Mouse (Mus musculus) lung, postnatal 0 days (tissue): ENCODE measurements around the gene Ttc9c. TPM values are rescaled to one million over a fixed set of nuclear protein-coding genes. Genes with fewer than 3 reads are reported as not detected.

Experiments used
- ATAC-seq: fragments of 200-750 bp; cut with Nextera tagmentation; 2 replicates; pipeline ENCODE4 v1.8.0; 2017; ENCODE audit warnings: moderate library complexity
- DNase-seq: peaks from one replicate; pipeline ENCODE4 v3.0.0-alpha.2; 2016; ENCODE audit warnings: low spot score
- H3K27ac ChIP-seq: fragments of 300-500 bp; sonication (generic); 2 replicates; pipeline ENCODE4 v1.5.1; 2014; ENCODE audit warnings: antibody characterized with exemption, mild to moderate bottlenecking, low read length, mixed read lengths
- H3K27me3 ChIP-seq: fragments of 300-500 bp; sonication (generic); replicated peaks from 2 replicates; pipeline ENCODE4 v1.6.1; 2014; ENCODE audit warnings: low read length, mixed read lengths; ENCODE audit not compliant: insufficient read depth
- H3K36me3 ChIP-seq: fragments of 300-500 bp; sonication (generic); 2 replicates; pipeline ENCODE4 v1.6.1; 2014; ENCODE audit warnings: low read length, mixed read lengths; ENCODE audit not compliant: insufficient read depth
- H3K4me1 ChIP-seq: fragments of 300-500 bp; sonication (generic); 2 replicates; pipeline ENCODE4 v1.6.1; 2014; ENCODE audit warnings: antibody characterized with exemption, low read depth, low read length, mixed read lengths; ENCODE audit not compliant: insufficient read depth
- H3K4me2 ChIP-seq: fragments of 300-500 bp; sonication (generic); replicated peaks from 2 replicates; pipeline ENCODE4 v1.6.1; 2014; ENCODE audit warnings: low read depth, mild to moderate bottlenecking, low read length, moderate library complexity, mixed read lengths
- H3K4me3 ChIP-seq: fragments of 300-500 bp; sonication (generic); 2 replicates; pipeline ENCODE4 v1.5.1; 2014; ENCODE audit warnings: low read depth, low read length
- H3K9ac ChIP-seq: fragments of 300-500 bp; sonication (generic); replicated peaks from 2 replicates; pipeline ENCODE4 v1.6.1; 2014; ENCODE audit warnings: low read depth, mild to moderate bottlenecking
- H3K9me3 ChIP-seq: fragments of 300-500 bp; sonication (generic); 2 replicates; pipeline ENCODE4 v1.6.1; 2016; ENCODE audit warnings: low read length, mixed read lengths
- CTCF ChIP-seq: IDR thresholded peaks from 2 replicates; pipeline ENCODE4 v1.5.1; 2016; ENCODE audit warnings: antibody characterized with exemption, mild to moderate bottlenecking
- EP300 ChIP-seq: IDR thresholded peaks from 2 replicates; pipeline ENCODE4 v1.6.1; 2016; ENCODE audit warnings: antibody characterized with exemption, mild to moderate bottlenecking, control low read depth
- WGBS: fragments of 180-500 bp; shearing (Covaris S2); extraction: QIAGEN DNeasy Blood & Tissue Kit; methylation state at CpG from one replicate; pipeline ENCODE4 v1.1.7; 2014; 5-methylcytosine and 5-hydroxymethylcytosine counted together
- polyA plus RNA-seq: library from polyadenylated mRNA; unstranded; fragments of >200 nt; fragmentation: Nextera tagmentation; extraction: Ambion mirVana; gene quantifications from 2 replicates; pipeline ENCODE4 v1.2.1, GENCODE M21; 2015

The Ttc9c gene
- polyA plus RNA-seq, 1 experiment from 2014 or later = 21.4 TPM

DNA sequence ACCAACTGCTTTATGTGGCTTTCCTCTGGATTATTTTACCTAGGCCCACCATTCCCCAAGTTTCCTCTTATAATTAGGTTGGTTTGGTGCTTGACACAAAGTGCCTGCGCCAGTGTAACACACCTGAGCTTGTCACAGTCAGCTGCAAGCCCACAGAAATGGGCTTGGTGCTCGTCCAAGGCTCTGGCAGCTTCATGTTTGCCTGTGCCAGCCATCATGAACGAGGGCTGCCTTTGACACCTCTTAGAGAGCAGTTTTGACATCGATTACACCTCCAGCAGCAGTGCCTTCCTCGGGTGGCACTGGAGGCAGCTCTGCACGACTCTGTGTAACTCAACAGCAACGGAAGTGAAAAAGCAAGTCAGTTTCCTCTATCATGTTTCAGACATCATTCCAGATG lies 29.0 kb downstream of the Ttc9c start:
- no peak overlapping the region for H3K27ac ChIP-seq
- 72% methylated on average over 7 of the region's 7 CpGs for WGBS
- H3K27me3 ChIP-seq = no peaks in the 10 kb centered on the region
- no peaks in the 10 kb centered on the region for H3K4me1 ChIP-seq
- no peaks in the 10 kb centered on the region for H3K9me3 ChIP-seq
- no peak overlapping the region for H3K4me3 ChIP-seq
- peaks cover 12% of the 10 kb centered on the region for H3K36me3 ChIP-seq
- no peak for DNase-seq
- ATAC-seq = no peak
- TF ChIP-seq EP300 (no peak), CTCF (no peak)
- no peak overlapping the region for H3K9ac ChIP-seq
- no peak overlapping the region for H3K4me2 ChIP-seq

DNA sequence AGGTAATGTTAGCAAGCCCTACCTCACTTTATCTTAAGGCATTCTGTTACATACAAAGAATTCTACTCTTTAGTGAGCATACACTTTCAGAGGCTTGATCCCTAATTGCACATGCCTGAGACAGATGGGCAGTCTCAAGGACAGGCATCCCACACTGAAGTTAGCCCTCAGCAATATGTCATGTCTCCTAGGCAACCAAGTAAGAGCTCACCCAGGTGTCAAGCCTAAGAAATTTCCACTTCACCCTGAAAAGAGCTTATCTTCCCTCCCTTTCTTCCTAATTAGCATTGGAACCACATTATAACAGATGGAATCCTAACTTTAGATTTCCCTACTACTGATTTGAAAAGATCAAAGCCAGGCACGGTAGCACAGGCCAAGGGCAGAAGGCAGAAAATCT lies 30.0 kb downstream of the Ttc9c start:
- DNase-seq (no peak), ATAC-seq (no peak)
- 43% methylated on average over 1 of the region's 1 CpGs for WGBS
- Histone ChIP-seq H3K36me3 (peaks cover 6% of the 10 kb centered on the region; the same call in 1 of the 2 replicates), H3K27me3 (no peaks in the 10 kb centered on the region), H3K27ac (no peak overlapping the region), H3K9me3 (no peaks in the 10 kb centered on the region), H3K4me3 (no peak overlapping the region), H3K4me2 (no peak overlapping the region), H3K4me1 (no peaks in the 10 kb centered on the region), H3K9ac (no peak overlapping the region)
- no peak for TF ChIP-seq CTCF
- TF ChIP-seq EP300 = no peak

DNA sequence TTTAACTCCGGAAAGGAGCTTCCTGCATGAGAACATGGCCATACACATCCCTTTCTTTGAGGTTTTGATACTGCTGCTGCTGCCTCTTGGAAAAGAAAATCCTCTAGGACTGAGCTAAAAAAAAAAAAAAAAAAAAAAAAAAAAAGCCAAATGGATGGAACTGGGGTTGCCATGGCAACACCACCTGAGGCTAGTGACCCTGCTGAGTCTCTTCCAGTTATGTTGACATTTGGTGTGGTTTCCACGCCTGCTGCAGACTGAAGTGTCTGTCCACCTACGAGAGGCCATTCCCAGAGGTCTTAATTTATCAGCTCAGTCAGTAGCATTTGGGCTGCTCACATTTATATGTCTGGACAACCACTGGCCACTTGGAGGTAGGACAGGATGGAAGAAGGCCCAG lies 30.6 kb downstream of the Ttc9c start:
- H3K27ac ChIP-seq = no peak overlapping the region
- H3K4me1 ChIP-seq = no peaks in the 10 kb centered on the region
- H3K4me2 ChIP-seq = no peak overlapping the region

DNA sequence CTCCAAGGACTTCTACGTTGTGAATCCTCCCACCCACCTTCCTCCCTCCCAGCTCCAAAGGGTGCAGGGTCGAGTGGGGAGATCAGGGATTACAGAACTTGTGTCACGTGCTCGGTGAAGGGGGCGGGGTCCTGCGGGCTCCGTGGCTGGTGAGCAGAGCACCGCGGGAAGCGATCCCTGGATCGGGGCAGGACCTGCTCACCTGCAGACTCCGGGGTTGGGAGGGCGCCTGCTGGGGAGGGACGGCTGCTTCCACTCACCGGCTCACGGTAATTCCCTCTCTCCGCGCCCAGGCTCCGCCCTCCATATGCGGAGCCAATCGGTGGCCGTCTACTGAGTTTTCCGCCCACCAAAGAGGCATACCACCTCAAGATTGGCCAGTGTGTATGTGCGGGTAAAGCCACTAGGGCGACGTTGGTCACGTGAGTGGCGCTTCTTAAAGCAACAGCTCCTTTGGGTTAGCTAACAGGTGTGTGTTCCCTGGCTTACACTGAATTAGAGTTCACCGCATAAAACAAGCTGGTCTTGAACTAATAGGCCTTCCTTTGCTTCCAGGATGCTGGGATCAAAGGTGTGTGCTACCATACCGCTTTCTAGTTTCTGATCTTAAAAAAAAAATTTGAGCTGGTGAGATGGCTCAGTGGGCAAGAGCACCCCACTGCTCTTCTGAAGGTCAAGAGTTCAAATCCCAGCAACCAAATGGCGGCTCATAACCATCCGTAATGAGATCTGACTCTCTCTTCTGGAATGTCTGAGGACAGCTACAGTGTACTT lies 32.9 kb downstream of the Ttc9c start, which contains the start of gene Taf6l:
TSS of gene Taf6l (minus strand) at position 410 of the 774 bp plus-strand sequence.
- peak within 1 kb of the TSS; percentile 59 for H3K9ac ChIP-seq
- DNase-seq (peak; percentile 98), ATAC-seq (peak; percentile 99)
- H3K4me3 ChIP-seq = peak within 1 kb of the TSS; percentile 67
- no peaks in the 10 kb centered on the region for H3K4me1 ChIP-seq
- peak within 1 kb of the TSS; percentile 59; the same call in 1 of the 2 replicates for H3K27ac ChIP-seq
- no peaks in the 10 kb centered on the region for H3K27me3 ChIP-seq
- H3K4me2 ChIP-seq = peak within 1 kb of the TSS; percentile 66
- no peak for TF ChIP-seq EP300
- peak; percentile 58 for TF ChIP-seq CTCF
- H3K36me3 ChIP-seq = peaks cover 9% of the 10 kb centered on the region
- H3K9me3 ChIP-seq = no peaks in the 10 kb centered on the region
- under 1% methylated on average over 32 of the region's 32 CpGs for WGBS

More for the DNA sequence above, 30.6 kb downstream of the Ttc9c start:
- H3K36me3 ChIP-seq = peaks cover 3% of the 10 kb centered on the region; the same call in 1 of the 2 replicates
- no peak overlapping the region for H3K9ac ChIP-seq
- no peak overlapping the region for H3K4me3 ChIP-seq
- H3K9me3 ChIP-seq = no peaks in the 10 kb centered on the region
- H3K27me3 ChIP-seq = no peaks in the 10 kb centered on the region
- no peak for TF ChIP-seq CTCF
- TF ChIP-seq EP300 = no peak
- peak; percentile 42 for DNase-seq
- 30% methylated on average over 3 of the region's 3 CpGs for WGBS
- no peak for ATAC-seq

DNA sequence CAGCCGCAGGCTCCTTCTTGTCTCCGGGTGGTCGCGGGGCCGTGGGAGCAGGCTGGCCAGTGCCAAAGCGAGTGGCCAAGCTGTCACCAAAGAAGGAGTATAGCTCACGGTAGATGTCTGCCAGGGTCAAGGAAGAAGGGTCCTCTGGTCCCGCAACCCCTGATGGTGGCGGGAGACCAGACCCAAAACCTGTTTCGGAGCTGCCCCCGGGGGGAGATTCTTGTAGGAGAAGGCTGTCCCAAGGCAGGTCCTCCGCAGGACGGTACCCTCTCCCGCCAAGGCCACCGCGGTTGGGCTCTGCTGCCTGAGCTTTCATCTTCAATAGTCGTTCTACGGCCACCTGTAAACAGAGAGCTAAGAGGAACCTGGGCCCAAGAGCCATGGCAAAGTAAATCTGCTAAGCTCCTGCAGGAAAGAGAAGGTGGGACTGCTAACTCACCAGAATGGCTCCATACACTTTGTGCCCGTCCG lies 44.1 kb downstream of the Ttc9c start:
- ATAC-seq = no peak
- H3K9ac ChIP-seq = peak overlapping the region; percentile 85

DNA sequence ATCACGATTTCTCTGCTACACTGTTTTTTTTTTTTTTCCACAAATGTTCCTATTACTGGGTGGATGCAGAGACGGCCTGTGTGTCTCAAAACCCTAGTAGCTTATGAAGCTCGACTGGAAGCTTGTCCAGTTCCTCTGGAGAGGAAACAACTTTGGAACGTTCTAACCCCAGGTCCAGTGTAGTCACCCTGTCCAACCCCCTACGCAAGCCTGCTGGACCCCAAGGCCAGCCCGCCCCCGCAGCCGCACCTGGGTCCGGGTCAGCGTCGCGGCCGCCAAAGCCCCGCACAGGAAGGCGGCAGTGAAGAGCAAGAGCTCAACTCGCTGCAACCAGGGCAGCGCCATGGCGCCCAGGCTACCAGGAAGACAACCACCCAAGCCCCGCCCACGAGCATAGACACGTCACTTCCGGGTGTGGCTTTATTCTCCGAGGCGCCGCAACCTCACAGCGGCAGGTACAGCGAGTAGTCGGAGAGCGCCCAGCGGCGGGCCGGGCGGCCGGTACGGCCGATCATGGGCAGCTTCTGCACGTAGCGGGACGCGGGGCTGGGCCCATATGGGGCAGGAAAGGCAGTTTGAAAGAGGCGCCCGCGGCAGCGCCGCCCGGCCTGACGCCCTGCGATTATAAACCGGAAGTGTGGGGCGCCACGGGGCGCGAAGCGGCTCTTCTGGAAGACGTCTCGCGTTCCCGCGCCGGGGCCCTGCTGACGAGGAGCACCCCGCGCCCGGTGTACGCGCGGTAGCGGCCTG lies 44.9 kb downstream of the Ttc9c start, which contains the start of gene Tmem179b:
TSS of gene Tmem179b (minus strand) at position 382 of the 750 bp plus-strand sequence.
- Histone ChIP-seq H3K9ac (peak within 1 kb of the TSS; percentile 85), H3K36me3 (peaks cover 2% of the 10 kb centered on the region; the same call in 1 of the 2 replicates), H3K27ac (peak within 1 kb of the TSS; percentile 97), H3K9me3 (no peaks in the 10 kb centered on the region), H3K27me3 (no peaks in the 10 kb centered on the region), H3K4me1 (peaks cover 20% of the 10 kb centered on the region; the same call in 1 of the 2 replicates), H3K4me2 (peak within 1 kb of the TSS; percentile 96), H3K4me3 (peak within 1 kb of the TSS; percentile 85)
- under 1% methylated on average over 58 of the region's 68 CpGs for WGBS
- peak; percentile 96 for DNase-seq
- ATAC-seq = peak; percentile 95
- TF ChIP-seq CTCF (peak; percentile 45), EP300 (no peak)

More for the DNA sequence above, 44.1 kb downstream of the Ttc9c start:
- Histone ChIP-seq H3K27ac (peak overlapping the region; percentile 97), H3K27me3 (no peaks in the 10 kb centered on the region), H3K4me3 (peak overlapping the region; percentile 85), H3K36me3 (no peaks in the 10 kb centered on the region), H3K4me2 (peak overlapping the region; percentile 96), H3K4me1 (peaks cover 20% of the 10 kb centered on the region; the same call in 1 of the 2 replicates), H3K9me3 (no peaks in the 10 kb centered on the region)
- WGBS = 2% methylated on average over 20 of the region's 20 CpGs
- TF ChIP-seq CTCF = no peak
- no peak for TF ChIP-seq EP300
- no peak for DNase-seq
